Mouse (Mus musculus) limb, embryonic 14.5 days (tissue): ENCODE results near the gene Gm20388. TPM values are rescaled to one million over a fixed set of nuclear protein-coding genes. Genes with fewer than 3 reads are reported as not detected.

ENCODE experiments used
- ATAC-seq: fragments of 200-750 bp; cut with Nextera tagmentation; 2 replicates; pipeline ENCODE4 v1.8.0; 2017; ENCODE audit warnings: low read depth, moderate number of reproducible peaks, moderate TSS enrichment; ENCODE audit not compliant: low FRiP score
- DNase-seq: peaks from one replicate; pipeline ENCODE4 v3.0.0-alpha.2; 2015; ENCODE audit warnings: low spot score
- H3K27ac ChIP-seq: fragments of 300-500 bp; sonication (generic); replicated peaks from 2 replicates; pipeline ENCODE4 v1.5.1; 2014; ENCODE audit warnings: low read depth, mild to moderate bottlenecking, low read length, moderate library complexity, mixed read lengths
- H3K27me3 ChIP-seq: fragments of 300-500 bp; sonication (generic); 2 replicates; pipeline ENCODE4 v1.6.1; 2014; ENCODE audit warnings: low read length, mixed read lengths; ENCODE audit not compliant: control insufficient read depth, insufficient read depth
- H3K36me3 ChIP-seq: fragments of 300-500 bp; sonication (generic); 2 replicates; pipeline ENCODE4 v1.6.1; 2014; ENCODE audit warnings: mild to moderate bottlenecking, low read length, moderate library complexity, mixed read lengths; ENCODE audit not compliant: control insufficient read depth, insufficient read depth
- H3K4me1 ChIP-seq: fragments of 300-500 bp; sonication (generic); 2 replicates; pipeline ENCODE4 v1.6.1; 2014; ENCODE audit warnings: antibody characterized with exemption, low read length, mixed read lengths; ENCODE audit not compliant: control insufficient read depth, insufficient read depth
- H3K4me2 ChIP-seq: fragments of 300-500 bp; sonication (generic); replicated peaks from 2 replicates; pipeline ENCODE4 v1.6.1; 2014; ENCODE audit warnings: low read depth, mild to moderate bottlenecking, low read length, moderate library complexity; ENCODE audit not compliant: severe bottlenecking
- H3K4me3 ChIP-seq: fragments of 300-500 bp; sonication (generic); replicated peaks from 2 replicates; pipeline ENCODE4 v1.5.1; 2014; ENCODE audit warnings: low read length
- H3K9ac ChIP-seq: fragments of 300-500 bp; sonication (generic); 2 replicates; pipeline ENCODE4 v1.6.1; 2014; ENCODE audit warnings: mild to moderate bottlenecking, low read depth, low read length, moderate library complexity; ENCODE audit not compliant: severe bottlenecking
- H3K9me3 ChIP-seq: fragments of 300-500 bp; sonication (generic); 2 replicates; pipeline ENCODE4 v1.6.1; 2016; ENCODE audit warnings: low read length; ENCODE audit not compliant: control insufficient read depth
- POLR2A ChIP-seq: fragments of 200-500 bp; IDR thresholded peaks from 2 replicates; pipeline ENCODE4 v1.8.0; 2012; ENCODE audit warnings: inconsistent platforms, mild to moderate bottlenecking, moderate library complexity, borderline replicate concordance; ENCODE audit not compliant: insufficient read depth, insufficient read length; ENCODE audit errors: extremely low read depth
- WGBS: fragments of 180-500 bp; shearing (Covaris S2); extraction: QIAGEN DNeasy Blood & Tissue Kit; methylation state at CpG from one replicate; pipeline ENCODE4 v1.1.7; 2014; 5-methylcytosine and 5-hydroxymethylcytosine counted together
- polyA plus RNA-seq, 2 experiments: library from polyadenylated mRNA; depleted of rRNA in 1 of 2; stranded (reverse) in 1 of 2; unstranded in 1 of 2; fragments of >200 nt; fragmentation: Nextera tagmentation in 1 of 2; extraction: Ambion mirVana in 1 of 2; gene quantifications; 2 replicates each; pipeline versions ENCODE4 v1.2.1 to v1.2.3; 2012 to 2014

Gene Gm20388
- polyA plus RNA-seq, 2 experiments: 1.9 to 49.9 TPM

DNA sequence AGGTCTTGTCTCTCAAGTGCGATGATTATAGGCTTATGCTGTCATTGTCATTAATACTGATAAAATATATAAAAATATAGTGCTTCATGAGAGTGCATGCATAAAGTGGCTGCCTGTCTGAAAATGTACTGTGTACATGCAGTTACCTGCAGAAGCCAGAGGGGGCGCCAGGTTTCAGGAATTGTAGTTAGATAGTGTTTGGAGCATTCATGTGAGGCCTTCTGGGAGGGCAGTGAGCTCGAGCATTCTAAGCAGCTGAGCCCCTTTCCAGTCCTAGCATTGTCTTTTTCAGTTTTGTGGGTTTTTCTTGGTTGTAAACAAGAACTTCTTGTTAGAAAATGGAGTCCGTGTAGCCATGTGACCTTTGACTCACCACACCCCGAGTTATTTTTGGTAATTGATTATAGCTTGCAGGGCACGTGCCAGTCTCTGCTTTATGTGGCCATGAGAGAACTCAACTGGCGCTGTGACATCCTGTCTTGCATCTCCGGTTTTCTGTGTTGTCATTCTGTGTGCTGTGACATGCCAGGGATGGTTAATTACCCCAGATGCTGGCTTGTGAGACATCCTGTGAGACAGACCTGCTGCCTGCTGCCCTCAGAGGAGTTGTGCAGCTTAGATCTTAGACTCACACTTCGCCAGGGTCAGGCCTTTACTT lies 3474.4 kb downstream of the Gm20388 start:
- H3K9ac ChIP-seq: no peak overlapping the region
- no peak overlapping the region for H3K4me2 ChIP-seq
- peaks cover 95% of the 10 kb centered on the region for H3K36me3 ChIP-seq
- H3K27ac ChIP-seq: no peak overlapping the region
- ATAC-seq (no peak), DNase-seq (no peak)
- WGBS: 73% methylated on average over 9 of the region's 9 CpGs
- H3K4me1 ChIP-seq: no peaks in the 10 kb centered on the region
- H3K9me3 ChIP-seq: no peaks in the 10 kb centered on the region
- no peak overlapping the region for H3K4me3 ChIP-seq
- H3K27me3 ChIP-seq: no peaks in the 10 kb centered on the region
- TF ChIP-seq POLR2A: no peak

DNA sequence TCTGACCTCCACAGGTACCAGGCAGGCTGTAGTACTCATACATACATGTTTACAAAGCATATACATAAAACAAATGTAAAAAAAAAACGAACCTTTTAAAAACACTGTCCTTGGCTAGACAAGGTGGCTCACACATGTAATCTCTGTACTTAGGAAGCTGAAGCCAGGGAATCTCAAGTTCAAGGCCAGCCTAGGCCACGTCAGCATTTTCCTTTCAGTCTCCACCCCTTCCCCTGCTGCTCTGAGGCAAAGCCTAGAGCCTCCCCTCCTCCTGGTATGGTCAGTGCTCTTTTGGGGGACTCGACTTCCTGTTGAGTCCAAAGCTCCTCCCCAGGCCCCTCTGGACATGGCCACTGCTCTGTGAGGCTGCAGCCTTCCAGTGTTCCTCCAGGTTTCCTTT lies 3476.4 kb downstream of the Gm20388 start:
- DNase-seq: no peak
- peaks cover 99% of the 10 kb centered on the region for H3K36me3 ChIP-seq
- no peak overlapping the region for H3K27ac ChIP-seq
- no peak for TF ChIP-seq POLR2A
- no peak overlapping the region for H3K9ac ChIP-seq
- H3K4me1 ChIP-seq: no peaks in the 10 kb centered on the region
- WGBS: 92% methylated on average over 3 of the region's 3 CpGs
- no peak for ATAC-seq
- H3K4me3 ChIP-seq: no peak overlapping the region
- H3K9me3 ChIP-seq: no peaks in the 10 kb centered on the region
- no peaks in the 10 kb centered on the region for H3K27me3 ChIP-seq
- H3K4me2 ChIP-seq: no peak overlapping the region

DNA sequence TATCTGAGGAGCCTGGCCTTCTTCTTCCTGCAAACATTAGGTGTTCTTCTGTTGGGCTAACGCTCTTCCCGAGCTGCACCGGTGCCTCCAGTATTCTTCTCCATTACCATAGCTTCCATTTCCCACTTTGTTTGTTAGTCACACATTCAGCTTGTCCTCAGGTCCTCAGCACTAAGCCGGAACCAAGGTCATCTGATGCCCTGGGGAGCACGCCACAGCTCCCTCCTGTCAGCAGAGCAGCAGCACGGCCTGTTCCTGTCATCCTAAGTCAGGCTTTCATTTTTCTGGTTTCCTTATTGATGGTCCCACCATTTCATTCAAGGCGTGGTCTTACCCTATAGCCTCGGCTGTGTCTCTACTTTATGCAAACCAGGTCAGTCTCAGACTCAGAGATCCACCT lies 3477.2 kb downstream of the Gm20388 start:
- no peaks in the 10 kb centered on the region for H3K27me3 ChIP-seq
- H3K4me3 ChIP-seq: no peak overlapping the region
- 94% methylated on average over 8 of the region's 8 CpGs for WGBS
- ATAC-seq: no peak
- H3K36me3 ChIP-seq: peaks cover 99% of the 10 kb centered on the region
- H3K9ac ChIP-seq: no peak overlapping the region
- no peak for TF ChIP-seq POLR2A
- no peaks in the 10 kb centered on the region for H3K4me1 ChIP-seq
- DNase-seq: no peak
- H3K9me3 ChIP-seq: no peaks in the 10 kb centered on the region
- H3K4me2 ChIP-seq: no peak overlapping the region
- no peak overlapping the region for H3K27ac ChIP-seq

DNA sequence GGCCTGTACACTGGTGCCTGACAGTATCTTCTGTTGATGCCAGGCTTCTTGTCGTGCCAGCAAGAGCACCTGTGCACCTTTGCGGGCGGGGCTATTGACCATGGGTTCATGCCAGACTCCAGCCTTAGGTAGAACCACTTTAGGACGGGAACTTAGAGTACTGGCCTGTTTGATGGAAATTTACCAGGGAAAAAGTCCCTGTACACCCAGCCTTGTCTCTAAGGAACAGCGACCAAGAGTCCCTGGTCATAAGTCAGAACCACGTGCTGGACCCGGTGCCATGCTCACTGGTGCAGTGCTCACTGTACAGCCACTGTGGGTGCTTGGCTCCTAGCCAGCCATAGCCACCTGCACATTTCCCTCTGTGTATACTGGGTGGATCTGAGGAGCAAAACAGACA lies 3478.4 kb downstream of the Gm20388 start:
- H3K27me3 ChIP-seq: no peaks in the 10 kb centered on the region
- H3K36me3 ChIP-seq: peaks cover 99% of the 10 kb centered on the region
- no peak overlapping the region for H3K4me3 ChIP-seq
- no peak overlapping the region for H3K27ac ChIP-seq
- ATAC-seq: no peak
- no peak overlapping the region for H3K9ac ChIP-seq
- no peak for DNase-seq
- H3K4me2 ChIP-seq: no peak overlapping the region
- TF ChIP-seq POLR2A: no peak
- H3K4me1 ChIP-seq: no peaks in the 10 kb centered on the region
- H3K9me3 ChIP-seq: no peaks in the 10 kb centered on the region
- 94% methylated on average over 7 of the region's 7 CpGs for WGBS

DNA sequence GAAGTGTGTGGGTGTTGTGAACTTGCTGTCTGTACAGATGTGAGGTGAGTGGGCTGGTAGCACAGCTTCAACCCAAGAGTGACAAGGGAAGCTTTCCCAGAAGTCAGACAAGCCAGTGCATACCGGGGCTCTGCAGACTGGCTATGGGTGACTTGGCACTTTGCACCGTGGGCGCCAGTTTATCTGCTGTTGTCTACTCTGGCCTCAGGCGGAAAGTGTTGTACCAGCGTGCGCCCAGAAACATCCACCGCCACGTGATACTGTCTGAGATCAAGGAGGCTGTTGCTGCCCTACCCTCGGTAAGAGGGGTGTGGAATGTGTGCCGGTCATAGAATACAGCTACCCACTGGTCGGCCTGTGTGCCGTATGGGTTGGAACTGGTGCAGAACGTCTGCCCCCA lies 3487.7 kb downstream of the Gm20388 start:
- Histone ChIP-seq H3K4me3 (no peak overlapping the region), H3K27me3 (no peaks in the 10 kb centered on the region), H3K9ac (no peak overlapping the region), H3K4me2 (no peak overlapping the region), H3K27ac (no peak overlapping the region), H3K4me1 (no peaks in the 10 kb centered on the region), H3K9me3 (no peaks in the 10 kb centered on the region), H3K36me3 (peaks cover 96% of the 10 kb centered on the region)
- DNase-seq (no peak), ATAC-seq (no peak)
- TF ChIP-seq POLR2A: no peak
- 96% methylated on average over 13 of the region's 13 CpGs for WGBS
